Mouse (Mus musculus) ES-E14 (cell line): ENCODE data around the gene Nav1. TPM values are rescaled to one million over a fixed set of nuclear protein-coding genes. Genes with fewer than 3 reads are reported as not detected.

Experiments used
- DNase-seq: peaks from one replicate; pipeline ENCODE4 v3.0.0-alpha.2; 2013; ENCODE audit warnings: low read depth, low spot score
- H3K27ac ChIP-seq: 2 replicates; pipeline ENCODE4 v1.5.1; 2012; ENCODE audit warnings: low read depth, mild to moderate bottlenecking, low read length, moderate library complexity, mixed read lengths; ENCODE audit not compliant: poor library complexity, insufficient read depth, severe bottlenecking
- H3K36me3 ChIP-seq: 2 replicates; pipeline ENCODE4 v1.6.1; 2012; ENCODE audit warnings: mild to moderate bottlenecking, low read length, moderate library complexity, mixed read lengths; ENCODE audit not compliant: control insufficient read depth, poor library complexity, insufficient read depth, severe bottlenecking
- H3K4me1 ChIP-seq, 2 experiments: fragments of 150-350 bp in 1 of 2; sonication (generic) in 1 of 2; 2 replicates each; pipeline ENCODE4 v1.6.1; 2012; ENCODE audit warnings: low read length in 2 of 2, mild to moderate bottlenecking in 1 of 2, mixed read lengths in 1 of 2; ENCODE audit not compliant: control insufficient read depth in 2 of 2, insufficient read depth in 2 of 2, poor library complexity in 1 of 2
- H3K4me3 ChIP-seq, 2 experiments: fragments of 150-350 bp in 1 of 2; sonication (generic) in 1 of 2; 2 replicates each; pipeline ENCODE4 v1.5.1; 2012; ENCODE audit warnings: low read length in 2 of 2, low read depth in 1 of 2, mild to moderate bottlenecking in 1 of 2, mixed read lengths in 1 of 2; ENCODE audit not compliant: insufficient read depth in 1 of 2, poor library complexity in 1 of 2, severe bottlenecking in 1 of 2
- H3K9ac ChIP-seq: 2 replicates; pipeline ENCODE4 v1.6.1; 2012; ENCODE audit warnings: low read depth, mild to moderate bottlenecking, low read length, mixed read lengths; ENCODE audit not compliant: poor library complexity, insufficient read depth, severe bottlenecking
- H3K9me3 ChIP-seq: fragments of 150-350 bp; sonication (generic); 2 replicates; pipeline ENCODE4 v1.6.1; 2012; ENCODE audit warnings: low read depth, mild to moderate bottlenecking, low read length; ENCODE audit not compliant: control insufficient read depth, insufficient read depth
- CHD2 ChIP-seq: IDR thresholded peaks from 2 replicates; pipeline ENCODE4 v1.6.1; 2014; ENCODE audit warnings: mild to moderate bottlenecking, low read depth, low read length, inconsistent platforms
- HCFC1 ChIP-seq: IDR thresholded peaks from 2 replicates; pipeline ENCODE4 v1.6.1; 2012; ENCODE audit warnings: low read length, inconsistent platforms, borderline replicate concordance; ENCODE audit not compliant: insufficient read depth
- MAFK ChIP-seq: IDR thresholded peaks from 2 replicates; pipeline ENCODE4 v1.6.1; 2014; ENCODE audit warnings: mild to moderate bottlenecking, low read depth, low read length, inconsistent platforms; ENCODE audit not compliant: insufficient read depth
- ZC3H11A ChIP-seq: IDR thresholded peaks from 2 replicates; pipeline ENCODE4 v1.6.1; 2012; ENCODE audit warnings: low read depth, mild to moderate bottlenecking, inconsistent platforms, low read length, borderline replicate concordance
- ZNF384 ChIP-seq: IDR thresholded peaks from 2 replicates; pipeline ENCODE4 v1.6.1; 2012; ENCODE audit warnings: low read depth, low read length, inconsistent platforms
- in situ Hi-C, 2 experiments: fragments of 600-800 bp; cut with MboI; formaldehyde crosslinking; loops; one replicate each; pipeline ENCODE4 v1.15.1; 2025; ENCODE audit warnings: low sequenced_read_pairs in 2 of 2, inconsistent platforms in 1 of 2; ENCODE audit not compliant: unreplicated experiment in 2 of 2
- total RNA-seq: library from RNA; depleted of rRNA; stranded (reverse); fragments of 300-350 nt; gene quantifications from 2 replicates; pipeline ENCODE4 v1.2.3, GENCODE M21; 2012

Nav1 gene
- total RNA-seq, 1 experiment: 11.4 TPM

DNA sequence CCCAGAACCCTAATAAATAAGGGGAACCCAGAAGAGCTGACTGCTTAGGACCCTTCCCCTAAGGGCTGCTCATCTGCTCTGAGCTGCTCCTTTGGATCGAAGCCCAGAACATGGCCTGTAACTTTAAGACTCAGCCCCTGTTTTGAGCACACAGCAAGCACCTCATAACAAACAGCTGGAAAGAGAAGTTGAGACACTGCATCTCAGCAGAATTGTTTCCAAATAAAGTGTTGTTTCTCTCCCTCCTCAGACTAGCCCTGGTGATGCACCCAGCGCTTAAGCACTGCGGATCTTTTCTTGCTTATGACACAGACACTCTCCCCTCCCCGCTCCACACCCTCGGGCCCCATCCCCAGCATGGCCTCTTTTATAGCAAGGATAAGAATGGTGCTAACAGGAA, 22.8 kb upstream of the Nav1 start:
- DNase-seq: no peak
- H3K9ac ChIP-seq: no peak overlapping the region
- no peak overlapping the region for H3K27ac ChIP-seq
- TF ChIP-seq CHD2 (no peak), HCFC1 (no peak), ZC3H11A (no peak), ZNF384 (no peak), MAFK (no peak)
- in situ Hi-C loops: no loop called here
- no peak overlapping the region for H3K4me3 ChIP-seq
- H3K36me3 ChIP-seq: no peaks in the 10 kb centered on the region; the same call in 1 of the 2 replicates
- H3K9me3 ChIP-seq: no peaks in the 10 kb centered on the region
- peaks cover 5 to 14% of the 10 kb centered on the region in 2 experiments for H3K4me1 ChIP-seq

DNA sequence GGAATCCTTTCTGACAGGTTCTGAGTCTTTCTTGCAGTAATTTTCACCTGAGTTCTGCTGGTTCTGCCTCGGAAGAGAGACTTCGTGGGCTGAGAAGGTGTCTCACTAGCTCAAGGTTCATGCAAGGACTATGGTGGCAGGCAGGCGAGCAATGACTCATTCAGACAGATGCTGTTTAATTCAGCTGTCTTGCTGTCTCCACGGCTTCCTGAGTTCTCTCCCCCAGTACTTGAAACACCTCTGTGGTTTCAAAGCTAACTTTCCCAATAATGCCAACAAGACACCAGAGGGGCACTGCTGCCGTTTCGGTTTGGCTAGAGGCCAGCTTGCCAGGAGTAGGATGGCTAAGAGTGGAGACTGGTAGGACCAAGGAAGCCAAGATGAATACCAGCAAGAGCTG, 19.1 kb upstream of the Nav1 start:
- in situ Hi-C loops: no loop called here
- no peak for TF ChIP-seq MAFK

DNA sequence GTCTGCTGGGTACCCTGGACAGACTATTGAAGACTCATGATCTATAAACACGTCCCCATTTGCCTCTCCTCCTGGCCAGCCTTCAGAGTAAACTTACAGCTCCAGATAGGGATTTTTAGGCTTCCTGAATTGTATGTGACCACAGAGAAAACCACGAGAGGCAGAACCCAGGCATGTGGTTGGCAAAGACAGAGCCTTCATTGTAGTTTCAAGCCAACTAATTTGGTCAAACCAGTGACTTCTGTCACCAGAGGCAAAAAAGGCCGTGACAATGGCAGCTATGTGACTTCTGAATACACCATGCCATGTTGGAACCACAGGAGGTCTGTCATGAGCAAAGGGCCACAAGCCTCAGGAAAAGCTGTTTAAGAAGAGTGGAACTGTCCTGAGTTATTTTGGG, 18.6 kb upstream of the Nav1 start:
- no peak for TF ChIP-seq ZC3H11A
- no peak for TF ChIP-seq CHD2
- no peak for TF ChIP-seq MAFK
- TF ChIP-seq HCFC1: no peak
- Histone ChIP-seq H3K9ac (no peak overlapping the region), H3K36me3 (no peaks in the 10 kb centered on the region), H3K27ac (no peak overlapping the region), H3K4me3 (no peak overlapping the region), H3K9me3 (no peaks in the 10 kb centered on the region), H3K4me1 (peaks cover 0 to 9% of the 10 kb centered on the region in 2 experiments; a peak in 2 of 4 replicates)
- in situ Hi-C loops: no loop called here
- no peak for DNase-seq

More for the DNA sequence above, 19.1 kb upstream of the Nav1 start:
- peaks cover 0 to 11% of the 10 kb centered on the region in 2 experiments; a peak in 2 of 4 replicates for H3K4me1 ChIP-seq
- H3K9ac ChIP-seq: no peak overlapping the region
- H3K36me3 ChIP-seq: no peaks in the 10 kb centered on the region
- H3K27ac ChIP-seq: no peak overlapping the region
- no peaks in the 10 kb centered on the region for H3K9me3 ChIP-seq
- H3K4me3 ChIP-seq: no peak overlapping the region
- DNase-seq: no peak

DNA sequence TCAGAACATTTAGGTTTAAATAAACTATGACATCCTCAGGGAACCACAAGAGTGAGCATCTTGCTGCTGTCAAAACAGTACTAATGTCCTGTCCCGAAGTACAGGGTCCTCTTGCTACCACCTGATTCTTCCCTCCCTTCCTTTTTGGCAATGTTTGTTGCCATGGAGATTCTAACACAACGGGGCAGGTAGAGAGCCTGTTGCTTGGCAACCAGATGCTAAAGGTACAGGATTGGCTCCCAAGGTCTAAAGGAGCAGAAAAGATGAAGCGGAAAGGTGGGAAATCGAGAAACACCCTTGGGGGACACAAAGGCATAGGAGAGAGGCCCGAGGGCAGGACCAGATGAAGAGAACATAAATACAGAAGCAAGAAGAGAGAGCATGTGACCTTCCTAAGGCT, 17.6 kb upstream of the Nav1 start:
- no peak for TF ChIP-seq ZC3H11A
- TF ChIP-seq HCFC1: no peak
- no peak for TF ChIP-seq ZNF384
- no peak for TF ChIP-seq CHD2
- TF ChIP-seq MAFK: no peak
- H3K9ac ChIP-seq: no peak overlapping the region

DNA sequence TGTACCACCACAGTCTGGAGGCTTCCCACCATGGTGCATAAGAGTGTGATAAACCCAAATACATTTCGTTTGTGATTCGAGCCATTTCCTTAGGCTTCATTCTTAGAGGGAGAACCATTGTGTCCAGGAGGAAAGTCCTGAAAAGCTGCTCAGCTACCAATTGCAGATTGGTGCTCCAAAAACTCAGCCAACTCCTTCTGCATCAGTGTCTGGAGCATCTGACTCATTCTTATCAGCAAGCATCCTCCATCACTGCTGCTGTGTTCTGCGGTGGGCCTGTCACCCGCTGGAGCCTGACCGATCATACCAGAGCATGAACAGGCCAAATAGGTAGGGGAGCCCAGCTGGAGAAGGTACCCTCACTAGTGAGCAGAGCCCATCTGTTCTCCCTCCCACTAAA, 16.0 kb upstream of the Nav1 start:
- Histone ChIP-seq H3K9me3 (no peaks in the 10 kb centered on the region), H3K27ac (no peak overlapping the region), H3K36me3 (no peaks in the 10 kb centered on the region), H3K4me3 (no peak overlapping the region), H3K9ac (no peak overlapping the region), H3K4me1 (peaks cover 0 to 9% of the 10 kb centered on the region in 2 experiments; a peak in 2 of 4 replicates)
- DNase-seq: no peak
- TF ChIP-seq ZC3H11A (no peak), MAFK (no peak), HCFC1 (no peak), ZNF384 (no peak), CHD2 (no peak)
- in situ Hi-C loops: no loop called here

More for the DNA sequence above, 17.6 kb upstream of the Nav1 start:
- Histone ChIP-seq H3K27ac (no peak overlapping the region), H3K4me3 (no peak overlapping the region), H3K36me3 (no peaks in the 10 kb centered on the region), H3K9me3 (no peaks in the 10 kb centered on the region), H3K4me1 (peaks cover 0 to 7% of the 10 kb centered on the region in 2 experiments; a peak in 2 of 4 replicates)
- in situ Hi-C loops: no loop called here
- no peak for DNase-seq
